Mouse (Mus musculus) spleen, postnatal 36 days (tissue): ENCODE results near the gene Bank1.

Source experiments
- DNase-seq, 2 experiments: peaks; one replicate each; pipeline ENCODE4 v3.0.0; 2022; ENCODE audit warnings: low spot score in 2 of 2, mixed read lengths in 1 of 2

The Bank1 gene

DNA sequence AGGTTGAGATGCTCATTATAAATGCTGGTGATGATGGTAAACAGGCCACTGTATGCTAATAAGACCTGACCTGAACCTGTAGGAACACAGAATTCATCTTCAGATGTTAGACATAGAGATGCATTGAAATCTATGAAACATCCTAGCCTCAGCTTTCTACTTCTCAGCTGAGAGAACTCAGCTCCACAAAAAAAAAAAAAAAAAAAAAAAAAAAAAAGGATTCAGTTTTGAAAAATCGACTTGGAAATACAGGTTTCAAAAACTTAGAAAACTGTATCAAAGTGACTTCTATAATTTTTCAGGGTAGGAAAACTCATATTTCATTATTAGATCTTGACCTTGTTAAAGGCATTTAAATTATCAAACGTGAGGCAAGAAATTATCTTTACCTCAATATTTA is 222.5 kb downstream of the Bank1 start:
- DNase-seq = no peak

DNA sequence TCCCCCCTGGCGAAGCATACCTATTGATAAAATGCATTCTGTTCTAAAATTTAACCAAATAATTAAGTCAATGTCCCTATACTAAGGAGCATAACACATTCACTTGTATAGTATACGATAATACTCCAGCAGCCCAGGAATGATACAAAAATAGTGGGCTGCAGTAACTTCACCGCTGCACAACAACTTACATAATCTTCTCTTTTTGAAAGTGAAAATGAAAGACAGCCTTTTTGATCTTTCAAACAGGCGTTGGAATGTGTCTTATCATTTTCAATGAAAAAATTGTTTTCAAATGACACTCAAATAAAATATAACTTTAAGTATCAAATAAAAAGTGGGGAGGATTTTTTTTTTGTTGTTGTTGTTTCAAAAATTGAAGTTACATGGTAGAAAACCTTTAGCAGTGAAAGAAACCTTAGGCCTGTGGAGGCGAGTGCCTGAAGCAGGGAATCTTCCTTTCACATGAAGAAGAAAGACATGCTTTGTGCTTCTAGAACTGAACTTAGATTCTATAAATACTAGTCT is 224.8 kb downstream of the Bank1 start:
- DNase-seq = no peak

DNA sequence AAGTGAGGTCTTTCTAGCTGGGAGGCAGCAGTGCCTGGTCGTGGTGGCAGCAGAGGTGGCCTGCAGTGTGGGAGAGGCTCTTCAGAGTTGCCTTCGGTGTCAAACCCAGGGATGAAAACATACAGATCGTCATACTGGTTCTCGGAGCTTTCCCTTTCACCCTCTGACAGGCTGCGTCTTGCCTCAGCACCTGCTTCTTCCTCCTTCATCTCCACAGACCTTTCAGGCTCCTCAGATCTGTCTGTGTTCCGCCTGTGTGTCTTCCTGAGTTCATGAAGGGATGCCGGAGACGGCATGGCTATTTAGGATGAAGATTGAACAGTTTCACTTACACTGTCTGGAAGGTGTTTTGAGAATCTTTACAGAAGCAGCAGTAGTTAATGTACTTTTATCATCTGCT is 225.6 kb downstream of the Bank1 start:
- no peak for DNase-seq

DNA sequence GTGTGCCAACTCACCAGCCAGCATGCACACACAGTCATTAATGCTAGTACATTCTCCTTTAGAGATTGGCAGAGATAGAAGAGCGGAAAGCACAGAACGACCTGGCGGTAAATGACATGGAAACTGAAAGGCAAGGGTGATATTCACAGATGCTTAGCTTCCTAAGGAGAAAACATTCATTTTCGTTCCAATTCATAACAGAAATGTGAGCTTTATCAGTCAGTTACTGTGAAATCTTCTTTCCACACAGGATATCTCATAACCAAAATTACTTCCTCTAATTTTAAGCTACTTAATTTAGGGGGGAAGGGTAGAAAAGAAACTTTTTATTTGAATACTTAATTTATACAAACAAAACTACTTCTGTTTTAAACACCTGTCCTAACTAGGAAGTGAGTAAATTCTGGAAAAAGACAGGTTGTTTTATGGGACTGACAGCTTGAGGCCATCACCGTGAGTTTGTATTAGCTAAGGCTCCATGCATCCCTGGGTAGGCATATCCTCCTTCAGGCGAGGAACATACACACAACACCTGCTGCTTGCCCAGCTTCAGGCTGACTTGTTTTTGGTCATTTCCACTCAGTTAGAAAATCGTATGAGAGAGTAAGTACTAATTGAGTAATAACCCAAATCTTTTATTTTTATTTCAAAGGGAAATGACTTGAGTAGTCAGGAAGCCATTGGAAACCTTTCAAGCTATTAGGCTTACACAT is 238.8 kb downstream of the Bank1 start:
- DNase-seq = no peak

DNA sequence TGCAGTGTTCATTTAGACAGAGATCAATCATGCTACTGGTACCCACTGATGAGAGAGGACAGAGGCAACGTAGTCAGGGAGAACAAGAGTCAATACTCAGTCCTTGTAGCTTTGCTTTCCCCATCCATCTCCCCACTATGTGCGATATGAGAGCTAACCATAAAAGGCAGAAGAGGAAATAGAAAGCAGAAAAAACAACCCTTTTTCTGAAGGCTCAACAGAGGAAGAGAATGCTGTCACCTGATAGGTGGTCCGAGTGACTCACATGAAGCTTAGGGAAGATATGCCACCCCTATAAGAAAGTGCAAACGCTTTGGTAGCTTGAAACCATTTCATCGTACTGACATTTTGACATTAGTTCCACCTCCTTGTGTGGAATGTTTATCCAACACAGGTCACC is 239.4 kb downstream of the Bank1 start:
- DNase-seq = peak in 1 of 2 experiments; percentile 16

DNA sequence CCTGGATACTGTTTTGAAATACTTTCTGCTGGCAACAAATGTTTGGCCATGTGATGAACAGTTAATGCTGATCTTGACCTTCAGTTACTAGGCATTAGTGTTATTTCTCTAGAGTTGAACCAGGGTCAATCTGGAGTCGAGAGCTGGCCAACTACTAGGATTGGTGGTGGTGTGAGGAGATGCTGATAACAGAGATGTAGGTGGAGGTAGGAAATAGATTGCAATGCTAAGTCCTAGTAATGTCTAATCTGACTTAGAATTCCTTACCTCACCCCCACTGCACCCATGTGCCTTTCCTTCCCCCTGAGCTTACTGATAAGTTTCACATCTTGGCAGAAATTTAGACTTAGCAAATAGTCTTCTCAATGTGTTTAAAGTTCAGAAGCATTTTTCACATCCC is 240.8 kb downstream of the Bank1 start:
- no peak for DNase-seq

DNA sequence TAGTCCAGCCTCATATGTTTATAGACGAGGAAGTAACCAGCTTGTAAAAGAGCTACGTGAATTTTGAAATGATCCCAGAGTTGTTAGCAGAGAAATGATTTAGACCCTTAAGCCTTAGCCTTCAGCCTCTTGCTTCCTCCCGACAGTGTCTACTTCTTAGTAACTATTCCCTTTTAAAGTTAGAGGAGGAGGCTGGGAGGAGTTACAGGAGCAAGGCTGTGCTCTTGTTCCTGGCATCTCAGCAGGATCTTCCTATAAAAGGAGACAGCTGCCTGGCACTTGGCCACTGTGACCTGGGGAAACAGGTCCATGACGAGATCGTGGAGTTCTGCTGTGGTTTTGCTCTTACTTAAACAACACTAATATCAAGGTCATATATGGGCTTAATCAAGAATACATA is 241.8 kb downstream of the Bank1 start:
- no peak for DNase-seq

DNA sequence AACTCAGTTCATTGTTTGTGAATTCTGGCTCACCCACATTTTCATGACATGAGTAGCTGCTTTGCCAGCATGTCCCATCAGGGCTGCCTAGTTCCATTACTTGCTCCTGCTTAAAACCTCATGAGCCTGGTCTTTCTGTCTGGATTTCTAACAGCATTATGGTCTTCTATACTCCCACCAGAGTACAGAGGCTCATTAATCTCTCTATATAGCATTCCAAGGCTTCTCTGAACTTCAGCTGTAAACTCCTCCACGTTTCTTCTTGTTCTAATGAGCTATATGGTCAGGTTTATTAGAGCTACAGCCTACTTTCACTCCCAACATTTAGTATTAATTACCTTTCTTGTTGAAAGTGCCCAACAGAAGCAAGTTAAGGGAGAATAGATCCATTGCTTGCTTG is 244.6 kb downstream of the Bank1 start:
- no peak for DNase-seq

DNA sequence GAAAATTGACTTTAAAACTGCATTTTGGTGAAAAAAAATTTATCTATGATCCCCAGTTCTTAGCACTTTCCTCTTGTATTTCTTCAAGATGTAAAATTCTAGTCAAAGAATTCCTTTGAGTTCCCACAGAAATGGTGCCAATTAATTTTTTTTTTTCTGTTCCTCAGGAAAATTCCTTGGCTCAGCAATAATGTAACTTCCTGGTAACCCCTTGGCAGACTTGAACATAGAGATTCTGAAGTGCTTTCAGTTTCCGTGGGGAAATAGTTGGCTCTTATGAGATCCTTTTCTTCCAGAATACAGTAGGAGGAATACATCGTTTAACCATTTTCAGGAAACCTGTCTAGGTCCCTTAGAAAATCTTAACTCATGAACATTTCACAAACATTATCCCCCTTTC is 247.3 kb downstream of the Bank1 start:
- no peak for DNase-seq

DNA sequence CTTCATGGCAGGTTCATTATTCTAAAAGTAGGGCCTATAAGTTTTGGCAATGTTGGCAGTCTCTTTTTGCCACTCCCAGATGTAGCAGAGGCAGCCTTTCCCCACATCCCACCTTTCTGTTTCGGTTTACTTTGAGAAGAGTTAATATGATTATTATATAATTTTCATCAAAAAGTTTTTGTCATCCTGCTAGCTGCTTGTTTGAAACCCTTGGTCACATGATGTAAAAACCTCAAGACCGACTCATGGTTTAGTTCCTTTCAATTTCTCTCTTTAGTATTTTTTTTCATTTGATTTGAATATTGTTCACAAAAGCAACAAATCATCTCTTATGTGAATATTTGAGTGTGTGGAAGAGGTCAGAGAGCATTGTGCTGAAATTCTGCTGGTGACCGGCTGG is 255.5 kb downstream of the Bank1 start:
- DNase-seq = no peak

DNA sequence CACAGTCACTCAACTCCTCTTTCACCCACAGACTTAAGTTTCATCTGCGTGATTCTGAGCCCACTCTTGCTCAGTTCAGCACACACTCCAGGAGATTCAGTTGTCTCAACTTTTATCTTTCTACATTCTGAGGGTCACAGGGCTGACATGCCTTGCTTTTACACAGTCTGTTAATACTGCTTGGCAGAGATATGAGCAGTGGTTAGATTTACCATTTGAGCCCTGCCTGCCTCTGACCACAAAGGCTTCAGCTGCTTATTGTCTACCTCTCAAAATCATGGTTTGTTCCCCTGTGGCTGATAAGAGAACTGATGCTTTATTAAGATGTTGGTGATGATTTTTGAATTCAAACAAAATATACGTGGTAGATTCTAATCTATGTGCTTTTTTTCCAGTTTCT is 264.0 kb downstream of the Bank1 start:
- no peak for DNase-seq

DNA sequence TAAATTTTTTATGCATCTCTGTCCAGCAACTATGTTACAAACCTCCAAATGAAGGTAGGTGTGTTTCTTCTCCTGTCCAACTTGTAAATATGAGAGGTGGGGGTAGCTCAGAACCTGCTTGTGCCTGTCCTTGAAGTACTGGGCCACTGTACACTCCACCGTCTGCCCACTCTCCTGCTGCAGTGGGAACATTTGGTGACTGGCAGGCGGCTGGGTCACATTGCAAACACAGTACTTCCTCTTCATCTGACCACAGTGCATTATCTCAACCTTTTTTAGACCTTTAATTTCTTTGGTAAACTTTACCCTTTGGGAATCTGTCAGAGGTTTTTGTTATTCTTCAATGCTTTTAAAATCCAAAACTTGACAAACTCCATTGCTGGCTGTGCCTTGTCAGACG is 275.2 kb downstream of the Bank1 start:
- no peak for DNase-seq

DNA sequence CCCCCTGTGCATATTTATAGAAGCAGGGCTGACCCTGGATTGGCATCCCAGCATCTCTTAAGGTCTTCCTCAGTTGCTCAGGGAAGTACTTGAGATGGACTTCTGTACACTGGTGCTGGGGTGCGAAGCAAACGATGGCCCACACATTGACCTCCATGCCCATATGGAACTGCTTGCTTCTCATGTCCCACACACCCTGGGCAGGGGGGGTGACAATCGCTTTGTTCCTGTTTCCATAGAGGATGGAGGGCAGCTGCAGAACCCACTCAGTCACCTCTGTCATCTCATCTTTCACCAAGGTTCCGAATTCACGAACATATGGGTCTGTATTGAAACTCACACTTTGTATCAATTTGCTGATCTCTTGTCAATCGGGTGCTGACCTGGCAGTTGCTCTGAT is 275.7 kb downstream of the Bank1 start:
- DNase-seq = no peak

DNA sequence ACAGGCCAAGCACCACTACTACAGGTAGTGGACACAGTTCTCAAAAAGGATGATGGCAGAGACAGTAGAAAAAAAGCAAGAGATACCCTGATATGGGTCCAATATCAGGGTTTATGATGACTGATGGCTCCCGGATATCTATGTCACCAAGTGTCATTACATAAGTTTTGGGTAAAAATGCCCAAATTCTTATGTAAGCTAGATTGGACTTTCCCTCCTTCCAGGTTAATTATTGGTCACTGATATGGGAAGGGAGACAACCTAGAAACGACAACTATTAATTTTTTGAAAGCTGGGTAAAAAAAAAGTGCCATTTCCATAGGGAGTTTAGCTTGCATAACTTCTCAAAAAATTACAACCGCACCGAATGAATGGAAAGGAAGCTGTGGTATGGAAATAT is 277.8 kb downstream of the Bank1 start:
- no peak for DNase-seq

DNA sequence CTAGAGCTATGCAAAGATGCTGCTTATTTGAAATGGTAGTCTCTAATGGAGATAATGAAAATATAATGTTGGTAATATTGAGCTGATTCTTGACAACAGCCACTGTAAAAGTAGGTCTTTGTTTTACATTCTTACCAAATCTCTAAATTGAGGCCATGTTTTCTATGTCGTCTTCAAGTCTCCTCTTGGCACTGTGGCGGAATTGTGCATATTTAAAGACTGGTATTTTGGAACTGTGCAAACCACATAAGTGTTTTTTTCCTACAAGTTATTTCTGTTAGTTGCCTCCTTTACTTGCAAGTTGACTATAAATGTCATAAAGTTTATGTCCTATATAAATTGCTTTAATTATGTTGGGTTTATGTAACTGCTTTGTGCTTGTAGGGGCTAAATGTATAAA is 280.5 kb downstream of the Bank1 start:
- no peak for DNase-seq

DNA sequence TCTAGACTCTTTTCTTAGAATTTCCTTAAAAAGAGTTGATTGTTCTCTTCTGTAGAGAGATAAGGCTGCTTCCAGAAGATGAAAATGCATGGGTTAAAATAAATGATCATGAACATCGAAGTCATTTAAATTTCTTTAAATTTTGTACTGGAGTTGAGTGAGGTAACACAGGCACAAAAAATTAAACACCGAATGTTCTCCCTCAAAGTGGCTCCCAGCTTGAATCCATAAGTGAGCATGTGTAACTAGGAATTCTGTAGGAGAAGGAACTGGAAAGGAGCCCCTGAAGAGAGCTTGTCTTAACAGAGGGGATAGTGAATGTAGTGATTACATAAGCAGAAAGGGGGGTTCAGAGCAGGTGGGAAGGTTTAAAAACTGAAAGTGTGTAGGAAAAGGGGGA is 285.8 kb downstream of the Bank1 start:
- DNase-seq = no peak

DNA sequence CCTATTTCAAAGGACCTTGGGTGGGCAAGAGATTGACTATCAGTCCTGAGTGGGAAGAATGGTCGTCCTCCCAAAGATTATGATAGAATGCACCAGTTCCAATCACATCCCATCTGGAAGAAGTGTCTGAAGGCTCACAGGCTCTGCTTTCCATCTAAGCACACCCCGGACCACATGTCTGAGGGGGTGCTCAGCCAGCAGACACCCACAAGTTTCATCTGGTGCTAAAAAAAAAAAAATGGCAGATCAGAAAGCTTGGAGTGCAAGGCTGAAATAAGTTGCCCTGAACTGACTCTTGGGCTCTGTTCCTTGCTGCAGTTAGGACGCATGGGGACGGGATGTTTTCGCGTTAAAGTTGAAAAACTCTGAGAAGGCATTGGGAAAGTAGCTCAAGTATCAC is 286.4 kb downstream of the Bank1 start:
- no peak for DNase-seq

DNA sequence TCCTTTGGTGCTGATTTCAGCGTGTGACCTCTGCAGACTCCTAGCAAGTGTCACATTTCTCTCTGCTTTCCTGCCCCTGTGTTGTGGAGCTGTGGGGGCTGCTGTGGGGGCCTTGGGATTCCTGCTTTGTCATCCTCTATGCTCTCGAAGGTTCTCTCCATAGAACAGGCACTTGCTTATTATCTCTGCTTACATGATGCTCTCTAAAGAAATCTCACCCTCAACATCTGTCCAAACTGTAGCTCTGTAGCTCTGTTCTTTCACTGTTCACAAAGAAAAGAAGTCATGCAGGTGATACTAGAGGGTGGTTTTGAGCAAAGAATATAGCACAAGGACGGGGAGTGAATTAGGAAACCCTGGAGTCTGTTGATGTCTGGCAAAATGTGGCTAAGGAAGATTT is 288.6 kb downstream of the Bank1 start:
- no peak for DNase-seq

DNA sequence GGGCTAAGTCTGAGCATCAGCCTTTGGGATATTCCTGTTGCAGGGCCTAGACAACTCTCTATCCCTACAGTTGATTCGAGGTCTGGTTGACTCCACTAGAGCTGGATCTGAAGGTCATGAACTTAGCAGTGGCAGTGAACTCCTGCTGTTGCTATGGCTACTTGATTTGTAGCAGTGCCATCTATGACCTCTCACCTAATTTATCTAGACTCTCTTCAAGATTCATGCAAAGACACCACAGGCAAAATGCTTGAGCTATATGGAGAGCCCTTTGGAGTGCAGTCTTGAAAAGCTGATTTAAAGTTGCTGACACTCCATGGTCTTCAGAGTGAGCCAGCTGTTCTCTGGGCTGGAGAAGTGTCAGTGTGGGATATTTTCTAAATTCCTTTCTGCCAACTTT is 290.1 kb downstream of the Bank1 start:
- no peak for DNase-seq

DNA sequence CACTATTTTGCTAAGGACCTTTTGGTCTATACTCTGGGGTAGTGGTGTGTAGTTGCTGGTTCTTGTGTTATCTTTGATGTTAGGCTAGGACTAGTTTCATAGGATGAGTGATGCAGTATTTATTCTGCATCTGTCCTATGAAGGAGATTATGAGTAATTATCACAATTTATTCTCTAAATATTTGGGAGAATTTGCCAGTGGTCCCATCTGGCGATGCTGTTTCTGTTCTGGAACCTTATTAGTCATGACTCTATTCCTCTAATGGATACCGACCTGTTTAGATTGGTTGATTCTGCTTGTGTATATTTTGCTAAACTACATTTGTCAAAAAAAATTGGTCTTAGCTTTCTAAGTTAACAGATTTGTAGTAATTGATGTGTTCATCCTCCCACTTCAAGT is 301.0 kb downstream of the Bank1 start:
- DNase-seq = no peak

DNA sequence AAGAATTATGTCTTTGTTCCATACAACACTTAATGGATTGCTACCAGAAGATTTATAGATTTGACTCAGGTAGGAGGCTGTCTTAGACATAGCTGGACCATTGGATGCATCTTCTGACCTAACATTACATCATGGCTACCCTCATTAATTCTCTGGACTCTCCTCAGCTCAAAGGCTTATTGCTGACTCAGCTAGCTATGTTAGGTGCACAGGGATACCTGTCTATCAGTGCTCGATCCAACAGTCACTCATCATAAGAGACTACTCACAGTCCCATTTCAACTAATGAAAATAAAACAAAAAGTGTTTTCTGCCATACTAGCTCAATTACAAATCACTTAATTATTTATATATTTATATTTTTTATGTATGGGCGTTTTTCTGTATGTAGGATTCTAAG is 308.3 kb downstream of the Bank1 start:
- DNase-seq = no peak

DNA sequence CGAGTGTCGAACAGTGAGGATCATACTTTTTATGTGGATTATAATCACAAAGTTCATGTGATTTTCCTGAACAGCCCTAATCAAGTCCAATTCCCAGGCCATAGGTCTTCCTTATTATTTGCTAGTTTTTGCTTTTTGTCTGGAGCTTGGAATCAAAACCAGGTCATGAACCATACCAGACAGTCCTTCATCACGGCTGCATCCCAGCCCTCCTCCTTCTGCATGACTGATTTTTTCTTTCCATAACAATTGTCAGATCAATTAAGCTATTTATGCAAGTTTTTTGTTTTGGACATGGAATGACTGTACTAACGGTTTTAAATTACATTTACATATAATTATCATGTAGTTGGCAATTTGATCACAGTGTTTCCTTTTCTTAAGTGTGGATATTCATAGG is 315.2 kb downstream of the Bank1 start:
- no peak for DNase-seq

DNA sequence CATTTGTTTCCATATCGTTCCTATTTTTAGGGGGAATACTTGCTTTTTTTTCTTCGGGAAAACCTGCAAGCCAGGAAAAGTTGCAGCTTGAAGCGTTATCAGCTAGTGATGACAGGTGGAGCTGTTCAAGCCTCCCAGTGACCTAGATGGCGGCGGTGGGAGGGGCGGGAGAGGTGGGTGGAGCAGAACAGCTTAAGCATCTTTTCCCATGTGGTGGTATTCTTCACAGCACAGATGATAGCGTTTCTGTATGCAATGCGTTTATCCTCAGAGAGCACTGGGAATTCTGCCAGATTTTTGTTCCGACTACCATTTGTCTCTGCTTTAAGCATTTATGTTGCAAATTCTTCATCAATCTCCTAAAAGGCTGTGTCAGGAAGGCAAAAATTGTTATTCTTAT is 318.0 kb downstream of the Bank1 start:
- no peak for DNase-seq
